Mouse (Mus musculus) right cerebral cortex, postnatal 4 days (tissue): ENCODE measurements around the gene Mdga1.
"Not testable (repeated sequence)": the region's sequence is repeated elsewhere in the genome, so short reads cannot be mapped to it uniquely, and the experiment has no call there.

Experiments
- DNase-seq: peaks from one replicate; pipeline ENCODE4 v3.0.0-alpha.2; 2022

The Mdga1 gene

DNA sequence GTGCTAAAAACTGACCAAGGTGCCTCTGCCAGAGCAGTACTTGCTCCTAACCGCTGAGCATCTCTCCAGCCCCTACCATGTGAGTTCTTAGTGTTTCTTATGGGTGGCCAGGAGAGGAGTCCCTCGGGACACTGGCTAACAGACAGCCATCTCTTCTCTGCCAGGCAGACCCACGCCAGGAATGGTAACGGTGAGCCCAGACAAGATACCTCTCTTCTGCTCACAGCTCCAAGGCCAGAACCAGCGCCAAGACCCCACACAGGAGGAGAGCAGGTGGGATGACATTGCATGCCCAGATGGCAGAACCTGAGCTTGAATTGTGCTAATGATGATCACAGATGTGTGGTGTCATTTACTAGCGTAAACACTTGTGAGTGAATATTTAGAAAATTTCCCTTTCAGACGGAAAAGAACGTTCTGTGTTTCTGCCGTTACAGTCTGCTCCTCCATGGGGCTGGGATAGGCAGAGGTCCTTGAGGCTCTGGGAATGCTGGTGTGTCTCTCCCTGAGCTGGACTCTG lies 178.3 kb downstream of the Mdga1 start:
- DNase-seq: no peak

DNA sequence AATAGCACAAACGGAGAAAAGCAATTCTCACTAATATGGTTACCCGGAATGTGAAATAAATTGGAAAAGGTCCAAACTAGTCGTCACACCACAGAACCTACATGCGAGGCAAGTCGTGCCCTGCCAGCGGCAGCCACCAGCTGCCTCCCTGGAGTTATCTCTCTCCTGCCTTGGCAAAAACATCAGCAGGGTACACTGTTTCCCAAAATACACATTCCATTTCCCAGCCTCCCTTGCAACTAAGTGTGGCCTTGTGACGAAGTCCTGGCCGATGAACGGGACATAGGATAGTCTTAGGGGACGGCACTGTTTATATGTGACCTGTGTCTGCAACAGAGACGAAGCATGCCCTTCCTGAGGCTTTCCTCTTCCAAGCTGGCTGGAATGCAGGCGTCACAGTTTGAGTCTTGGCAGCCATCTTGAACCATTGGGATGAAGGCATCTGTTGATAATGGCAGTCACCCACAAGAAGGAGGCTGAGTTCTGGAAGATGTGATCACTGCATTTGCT lies 179.6 kb downstream of the Mdga1 start:
- no peak for DNase-seq

GRCm38 (mm10) chr17:29789715-29790114 lies 180.2 kb downstream of the Mdga1 start:
- peak; percentile 39 for DNase-seq

GRCm38 (mm10) chr17:29788573-29788972 lies 181.3 kb downstream of the Mdga1 start:
- no peak for DNase-seq

GRCm38 (mm10) chr17:29784820-29785219 lies 185.1 kb downstream of the Mdga1 start:
- no peak for DNase-seq

DNA sequence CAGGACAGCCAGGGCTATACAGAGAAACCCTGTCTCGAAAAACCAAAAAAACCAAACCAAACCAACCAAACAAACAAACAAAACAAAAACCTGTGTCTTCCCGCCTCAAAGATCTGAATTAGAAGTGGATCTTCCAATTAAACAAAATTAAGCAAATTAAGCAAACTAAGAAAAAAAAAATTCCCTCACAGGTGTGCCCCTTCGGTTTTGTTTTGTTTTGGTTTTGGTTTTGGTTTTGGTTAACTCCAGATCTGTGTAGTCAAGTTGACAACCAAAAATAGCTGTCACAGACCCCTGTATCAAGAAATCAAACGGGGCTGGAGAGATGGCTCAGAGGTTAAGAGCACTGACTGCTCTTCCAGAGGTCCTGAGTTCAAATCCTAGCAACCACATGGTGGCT lies 188.4 kb downstream of the Mdga1 start:
- not testable (repeated sequence) for DNase-seq

- DNase-seq: no peak
These were observed 191.9 kb downstream of the Mdga1 start for GRCm38 (mm10) chr17:29778021-29778420.
